Mouse (Mus musculus): ENCODE results near the gene Exoc4.

Gene Exoc4

GRCm38 (mm10) chr6:33865752-33866151 is 616.9 kb downstream of the Exoc4 start:
- in situ Hi-C loops (cut with MboI, MseI), result no loop called here

GRCm38 (mm10) chr6:33866901-33867580 is 618.2 kb downstream of the Exoc4 start:
- in situ Hi-C loops (cut with MboI, MseI), result no loop called here

- in situ Hi-C loops (cut with MboI, MseI), result no loop called here
Measured at GRCm38 (mm10) chr6:33869251-33869650, 620.4 kb downstream of the Exoc4 start.

- in situ Hi-C loops (cut with MboI, MseI), result no loop called here
Measured at GRCm38 (mm10) chr6:33870468-33871142, 621.7 kb downstream of the Exoc4 start.

- in situ Hi-C loops (cut with MboI, MseI), result no loop called here
Measured at GRCm38 (mm10) chr6:33871286-33871685, 622.4 kb downstream of the Exoc4 start.

GRCm38 (mm10) chr6:33872192-33872591 is 623.3 kb downstream of the Exoc4 start:
- in situ Hi-C loops (cut with MboI, MseI), result no loop called here

GRCm38 (mm10) chr6:33873000-33873399 is 624.1 kb downstream of the Exoc4 start:
- in situ Hi-C loops (cut with MboI, MseI), result no loop called here

- in situ Hi-C loops (cut with MboI, MseI), result no loop called here
Measured at GRCm38 (mm10) chr6:33874291-33875014, 625.6 kb downstream of the Exoc4 start.

- in situ Hi-C loops (cut with MboI, MseI), result no loop called here
Measured at GRCm38 (mm10) chr6:33884141-33884683, 635.3 kb downstream of the Exoc4 start.

- in situ Hi-C loops (cut with MboI, MseI), result no loop called here
Measured at GRCm38 (mm10) chr6:33886941-33887340, 638.1 kb downstream of the Exoc4 start.

GRCm38 (mm10) chr6:33890926-33891325 is 642.0 kb downstream of the Exoc4 start:
- in situ Hi-C loops (cut with MboI, MseI), result no loop called here

- in situ Hi-C loops (cut with MboI, MseI), result no loop called here
Measured at GRCm38 (mm10) chr6:33892142-33892541, 643.3 kb downstream of the Exoc4 start.

GRCm38 (mm10) chr6:33899973-33900372 is 651.1 kb downstream of the Exoc4 start:
- in situ Hi-C loops (cut with MboI, MseI), result no loop called here

GRCm38 (mm10) chr6:33900615-33901014 is 651.7 kb downstream of the Exoc4 start:
- in situ Hi-C loops (cut with MboI, MseI), result no loop called here

- in situ Hi-C loops (cut with MboI, MseI), result no loop called here
Measured at GRCm38 (mm10) chr6:33905099-33905498, 656.2 kb downstream of the Exoc4 start.

GRCm38 (mm10) chr6:33910671-33911070 is 661.8 kb downstream of the Exoc4 start:
- in situ Hi-C loops (cut with MboI, MseI), result no loop called here

GRCm38 (mm10) chr6:33913072-33913471 is 664.2 kb downstream of the Exoc4 start:
- in situ Hi-C loops (cut with MboI, MseI), result no loop called here

- in situ Hi-C loops (cut with MboI, MseI), result no loop called here
Measured at GRCm38 (mm10) chr6:33913486-33913885, 664.6 kb downstream of the Exoc4 start.

GRCm38 (mm10) chr6:33913964-33914363 is 665.1 kb downstream of the Exoc4 start:
- in situ Hi-C loops (cut with MboI, MseI), result no loop called here

- in situ Hi-C loops (cut with MboI, MseI), result no loop called here
Measured at GRCm38 (mm10) chr6:33923571-33923970, 674.7 kb downstream of the Exoc4 start.

- in situ Hi-C loops (cut with MboI, MseI), result no loop called here
Measured at GRCm38 (mm10) chr6:33924888-33925287, 676.0 kb downstream of the Exoc4 start.

- in situ Hi-C loops (cut with MboI, MseI), result no loop called here
Measured at GRCm38 (mm10) chr6:33929342-33930086, 680.6 kb downstream of the Exoc4 start.
